Mouse (Mus musculus): ENCODE data around the gene Slc13a4. TPM values are rescaled to one million over a fixed set of nuclear protein-coding genes. Genes with fewer than 3 reads are reported as not detected.

Gene Slc13a4
- polyA plus RNA-seq, 1 experiment = not detected

GRCm38 (mm10) chr6:35319850-35320249, 11.9 kb upstream of the Slc13a4 start:
- TF ChIP-seq CTCF (IDR thresholded peaks at IDR 0.05; ENCODE audit: insufficient read depth, low read depth, low read length) (no peak), POLR2A (IDR thresholded peaks at IDR 0.05; ENCODE audit: insufficient read depth, low read depth, low read length) (no peak)

GRCm38 (mm10) chr6:35313520-35313919, 5.6 kb upstream of the Slc13a4 start:
- no peaks in the 10 kb centered on the region for H3K4me1 ChIP-seq (ENCODE audit: control insufficient read depth, insufficient read depth, low read length)
- WGBS = 95% methylated on average over 8 of the region's 8 CpGs

More at GRCm38 (mm10) chr6:35319850-35320249, 11.9 kb upstream of the Slc13a4 start:
- Histone ChIP-seq H3K4me3 (ENCODE audit: insufficient read depth, low read depth, low read length) (no peak overlapping the region), H3K27ac (ENCODE audit: insufficient read depth, low read depth, low read length) (no peak overlapping the region), H3K4me1 (ENCODE audit: control insufficient read depth, insufficient read depth, low read length) (peaks cover 3% of the 10 kb centered on the region; the same call in 1 of the 2 replicates)
- WGBS = 72% methylated on average over 6 of the region's 6 CpGs

GRCm38 (mm10) chr6:35309406-35309805, 1.5 kb upstream of the Slc13a4 start:
- TF ChIP-seq CTCF (IDR thresholded peaks at IDR 0.05; ENCODE audit: insufficient read depth, low read depth, low read length) (no peak), POLR2A (IDR thresholded peaks at IDR 0.05; ENCODE audit: insufficient read depth, low read depth, low read length) (no peak)
- 81% methylated on average over 7 of the region's 7 CpGs for WGBS

More at GRCm38 (mm10) chr6:35313520-35313919, 5.6 kb upstream of the Slc13a4 start:
- Histone ChIP-seq H3K4me3 (ENCODE audit: insufficient read depth, low read depth, low read length) (no peak overlapping the region), H3K27ac (ENCODE audit: insufficient read depth, low read depth, low read length) (no peak overlapping the region)
- TF ChIP-seq CTCF (IDR thresholded peaks at IDR 0.05; ENCODE audit: insufficient read depth, low read depth, low read length) = no peak
- no peak for TF ChIP-seq POLR2A (IDR thresholded peaks at IDR 0.05; ENCODE audit: insufficient read depth, low read depth, low read length)

GRCm38 (mm10) chr6:35307136-35307535, 795 bp downstream of the Slc13a4 start:
- TF ChIP-seq CTCF (IDR thresholded peaks at IDR 0.05; ENCODE audit: insufficient read depth, low read depth, low read length) (0 out of 2 replicates have a peak, but pooled peaks have one; percentile 21), POLR2A (IDR thresholded peaks at IDR 0.05; ENCODE audit: insufficient read depth, low read depth, low read length) (no peak)
- Histone ChIP-seq H3K27ac (ENCODE audit: insufficient read depth, low read depth, low read length) (no peak overlapping the region), H3K4me3 (ENCODE audit: insufficient read depth, low read depth, low read length) (no peak overlapping the region), H3K4me1 (ENCODE audit: control insufficient read depth, insufficient read depth, low read length) (no peaks in the 10 kb centered on the region)
- 66% methylated on average over 13 of the region's 13 CpGs for WGBS

More at GRCm38 (mm10) chr6:35309406-35309805, 1.5 kb upstream of the Slc13a4 start:
- H3K27ac ChIP-seq (ENCODE audit: insufficient read depth, low read depth, low read length) = no peak overlapping the region
- H3K4me1 ChIP-seq (ENCODE audit: control insufficient read depth, insufficient read depth, low read length) = no peaks in the 10 kb centered on the region
- no peak overlapping the region for H3K4me3 ChIP-seq (ENCODE audit: insufficient read depth, low read depth, low read length)

GRCm38 (mm10) chr6:35303355-35303900, 4.5 kb downstream of the Slc13a4 start:
- 86% methylated on average over 11 of the region's 11 CpGs for WGBS
- Histone ChIP-seq H3K4me3 (ENCODE audit: insufficient read depth, low read depth, low read length) (no peak overlapping the region), H3K4me1 (ENCODE audit: control insufficient read depth, insufficient read depth, low read length) (no peaks in the 10 kb centered on the region; the same call in 1 of the 2 replicates), H3K27ac (ENCODE audit: insufficient read depth, low read depth, low read length) (no peak overlapping the region)
- TF ChIP-seq CTCF (IDR thresholded peaks at IDR 0.05; ENCODE audit: insufficient read depth, low read depth, low read length) (no peak), POLR2A (IDR thresholded peaks at IDR 0.05; ENCODE audit: insufficient read depth, low read depth, low read length) (no peak)

- Histone ChIP-seq H3K4me3 (ENCODE audit: insufficient read depth, low read depth, low read length) (no peak overlapping the region), H3K27ac (ENCODE audit: insufficient read depth, low read depth, low read length) (no peak overlapping the region), H3K4me1 (ENCODE audit: control insufficient read depth, insufficient read depth, low read length) (peaks cover 3% of the 10 kb centered on the region; the same call in 1 of the 2 replicates)
- TF ChIP-seq CTCF (IDR thresholded peaks at IDR 0.05; ENCODE audit: insufficient read depth, low read depth, low read length) (no peak), POLR2A (IDR thresholded peaks at IDR 0.05; ENCODE audit: insufficient read depth, low read depth, low read length) (no peak)
- WGBS = 98% methylated on average over 7 of the region's 7 CpGs
These were observed 5.3 kb downstream of the Slc13a4 start for GRCm38 (mm10) chr6:35302581-35302980.

GRCm38 (mm10) chr6:35298323-35298722, 9.6 kb downstream of the Slc13a4 start:
- TF ChIP-seq CTCF (IDR thresholded peaks at IDR 0.05; ENCODE audit: insufficient read depth, low read depth, low read length) = no peak
- TF ChIP-seq POLR2A (IDR thresholded peaks at IDR 0.05; ENCODE audit: insufficient read depth, low read depth, low read length) = no peak
- Histone ChIP-seq H3K4me1 (ENCODE audit: control insufficient read depth, insufficient read depth, low read length) (peaks cover 8% of the 10 kb centered on the region; the same call in 1 of the 2 replicates), H3K27ac (ENCODE audit: insufficient read depth, low read depth, low read length) (no peak overlapping the region), H3K4me3 (ENCODE audit: insufficient read depth, low read depth, low read length) (no peak overlapping the region)
- 58% methylated on average over 6 of the region's 6 CpGs for WGBS

GRCm38 (mm10) chr6:35297516-35298227, 10.3 kb downstream of the Slc13a4 start:
- TF ChIP-seq POLR2A (IDR thresholded peaks at IDR 0.05; ENCODE audit: insufficient read depth, low read depth, low read length) (no peak), CTCF (IDR thresholded peaks at IDR 0.05; ENCODE audit: insufficient read depth, low read depth, low read length) (no peak)
- 94% methylated on average over 7 of the region's 7 CpGs for WGBS

GRCm38 (mm10) chr6:35297001-35297400, 10.9 kb downstream of the Slc13a4 start:
- WGBS = 48% methylated on average over 2 of the region's 2 CpGs

More at GRCm38 (mm10) chr6:35297516-35298227, 10.3 kb downstream of the Slc13a4 start:
- H3K27ac ChIP-seq (ENCODE audit: insufficient read depth, low read depth, low read length) = no peak overlapping the region
- H3K4me1 ChIP-seq (ENCODE audit: control insufficient read depth, insufficient read depth, low read length) = peaks cover 8% of the 10 kb centered on the region; the same call in 1 of the 2 replicates
- H3K4me3 ChIP-seq (ENCODE audit: insufficient read depth, low read depth, low read length) = no peak overlapping the region

More at GRCm38 (mm10) chr6:35297001-35297400, 10.9 kb downstream of the Slc13a4 start:
- no peak overlapping the region for H3K4me3 ChIP-seq (ENCODE audit: insufficient read depth, low read depth, low read length)
- no peak overlapping the region for H3K27ac ChIP-seq (ENCODE audit: insufficient read depth, low read depth, low read length)
- H3K4me1 ChIP-seq (ENCODE audit: control insufficient read depth, insufficient read depth, low read length) = peaks cover 8% of the 10 kb centered on the region; the same call in 1 of the 2 replicates
- TF ChIP-seq POLR2A (IDR thresholded peaks at IDR 0.05; ENCODE audit: insufficient read depth, low read depth, low read length) (no peak), CTCF (IDR thresholded peaks at IDR 0.05; ENCODE audit: insufficient read depth, low read depth, low read length) (no peak)

Measured in olfactory bulb, adult 2 months (tissue).